In genomic region chr11:16508052-16508654, GRCm38 (mm10) we compare ENCODE assay signal across 8 mouse cellular contexts. TPM values are rescaled to one million over a fixed set of nuclear protein-coding genes. Genes with fewer than 3 reads are reported as not detected.
A peak's percentile ranks its signal among the peaks of the same experiment; 100 is the strongest.
DNase-seq lines count a peak whose midpoint lies in the region; ATAC-seq and TF ChIP-seq lines count a peak whose summit lies in the region.

Sec61g (minus strand) TSS chr11:16508484.

- peaks cover 35% of the 10 kb centered on the region for H3K36me3 ChIP-seq in E14TG2a.4 (ENCODE audit: insufficient read depth, low read length)
- peaks cover 25% of the 10 kb centered on the region for H3K36me3 ChIP-seq in forebrain, embryonic 12.5 days (replicated peaks)
- H3K36me3 ChIP-seq in heart, postnatal 0 days (replicated peaks; ENCODE audit: control insufficient read depth, insufficient read depth, low read length) = peaks cover 24% of the 10 kb centered on the region
- peaks cover 19% of the 10 kb centered on the region for H3K36me3 ChIP-seq in liver, embryonic 16.5 days (ENCODE audit: control insufficient read depth, insufficient read depth)
- H3K36me3 ChIP-seq in neural tube, embryonic 13.5 days = peaks cover 27% of the 10 kb centered on the region
- H3K36me3 ChIP-seq in testis, adult 2 months (ENCODE audit: control insufficient read depth, insufficient read depth, low read length) = no peaks in the 10 kb centered on the region

- WGBS in forebrain, embryonic 12.5 days = 1% methylated on average over 35 of the region's 35 CpGs
- WGBS in heart, postnatal 0 days = under 1% methylated on average over 35 of the region's 35 CpGs
- under 1% methylated on average over 35 of the region's 35 CpGs for WGBS in liver, embryonic 16.5 days (ENCODE audit: insufficient replicate concordance)
- under 1% methylated on average over 35 of the region's 35 CpGs for WGBS in neural tube, embryonic 13.5 days

- TF ChIP-seq EP300 in heart, postnatal 0 days (IDR thresholded peaks at IDR 0.05; ENCODE audit: low read depth) = no peak

- TF ChIP-seq CTCF in E14TG2a.4 (conservative IDR thresholded peaks at IDR 0.05; ENCODE audit: low read length) = no peak
- TF ChIP-seq CTCF in heart, postnatal 0 days (IDR thresholded peaks at IDR 0.05; ENCODE audit: low read depth) = no peak
- no peak for TF ChIP-seq CTCF in testis, adult 2 months (IDR thresholded peaks at IDR 0.05; ENCODE audit: control insufficient read depth, insufficient read depth, insufficient replicate concordance, low read depth, low read length)

- peak within 1 kb of the TSS; percentile 94 for H3K27ac ChIP-seq in forebrain, embryonic 12.5 days
- peak within 1 kb of the TSS; percentile 96 for H3K27ac ChIP-seq in heart, postnatal 0 days (ENCODE audit: low read depth)
- H3K27ac ChIP-seq in liver, embryonic 16.5 days (ENCODE audit: low read length) = peak within 1 kb of the TSS; percentile 85
- peak within 1 kb of the TSS; percentile 94 for H3K27ac ChIP-seq in neural tube, embryonic 13.5 days (replicated peaks)
- peak within 1 kb of the TSS; percentile 95 for H3K27ac ChIP-seq in testis, adult 2 months (ENCODE audit: control insufficient read depth, insufficient read depth, low read depth, low read length)

- peak; percentile 95 for TF ChIP-seq POLR2A in testis, adult 2 months (IDR thresholded peaks at IDR 0.05; ENCODE audit: control insufficient read depth, low read depth, low read length)

- H3K9me3 ChIP-seq in E14TG2a.4 (ENCODE audit: low read length) = no peaks in the 10 kb centered on the region
- no peaks in the 10 kb centered on the region for H3K9me3 ChIP-seq in forebrain, embryonic 12.5 days
- no peaks in the 10 kb centered on the region for H3K9me3 ChIP-seq in heart, postnatal 0 days (replicated peaks; ENCODE audit: control insufficient read depth, low read length)
- no peaks in the 10 kb centered on the region for H3K9me3 ChIP-seq in liver, embryonic 16.5 days (replicated peaks; ENCODE audit: control insufficient read depth, low read length)
- no peaks in the 10 kb centered on the region for H3K9me3 ChIP-seq in neural tube, embryonic 13.5 days

- peaks cover 38% of the 10 kb centered on the region for H3K4me1 ChIP-seq in E14TG2a.4 (replicated peaks; ENCODE audit: low read depth, low read length)
- peaks cover 7% of the 10 kb centered on the region for H3K4me1 ChIP-seq in forebrain, embryonic 12.5 days
- peaks cover 7% of the 10 kb centered on the region for H3K4me1 ChIP-seq in heart, postnatal 0 days (ENCODE audit: control insufficient read depth, insufficient read depth)
- peaks cover 17% of the 10 kb centered on the region for H3K4me1 ChIP-seq in liver, embryonic 16.5 days (ENCODE audit: control insufficient read depth, low read depth, low read length)
- peaks cover 22% of the 10 kb centered on the region for H3K4me1 ChIP-seq in neural tube, embryonic 13.5 days (replicated peaks)
- peaks cover 5% of the 10 kb centered on the region; the same call in 1 of the 2 replicates for H3K4me1 ChIP-seq in testis, adult 2 months (ENCODE audit: control insufficient read depth, insufficient read depth, low read length)

- H3K27me3 ChIP-seq in E14TG2a.4 (ENCODE audit: insufficient read depth, low read length) = no peaks in the 10 kb centered on the region
- H3K27me3 ChIP-seq in forebrain, embryonic 12.5 days = no peaks in the 10 kb centered on the region
- no peaks in the 10 kb centered on the region for H3K27me3 ChIP-seq in heart, postnatal 0 days (ENCODE audit: control insufficient read depth, insufficient read depth, low read length)
- no peaks in the 10 kb centered on the region for H3K27me3 ChIP-seq in liver, embryonic 16.5 days (ENCODE audit: control insufficient read depth, insufficient read depth, low read depth, low read length)
- no peaks in the 10 kb centered on the region for H3K27me3 ChIP-seq in neural tube, embryonic 13.5 days
- H3K27me3 ChIP-seq in testis, adult 2 months (ENCODE audit: control insufficient read depth, insufficient read depth, low read length) = no peaks in the 10 kb centered on the region

- peak within 1 kb of the TSS; percentile 77 for H3K4me2 ChIP-seq in forebrain, embryonic 12.5 days
- peak within 1 kb of the TSS; percentile 73 for H3K4me2 ChIP-seq in heart, postnatal 0 days (ENCODE audit: low read depth, low read length)
- H3K4me2 ChIP-seq in liver, embryonic 16.5 days (ENCODE audit: low read depth, low read length) = peak within 1 kb of the TSS; percentile 77
- H3K4me2 ChIP-seq in neural tube, embryonic 13.5 days = peak within 1 kb of the TSS; percentile 79

- H3K9ac ChIP-seq in forebrain, embryonic 12.5 days = peak within 1 kb of the TSS; percentile 93
- H3K9ac ChIP-seq in heart, postnatal 0 days (replicated peaks; ENCODE audit: low read depth, low read length) = peak within 1 kb of the TSS; percentile 97
- H3K9ac ChIP-seq in liver, embryonic 16.5 days (ENCODE audit: low read depth, low read length) = peak within 1 kb of the TSS; percentile 86
- H3K9ac ChIP-seq in neural tube, embryonic 13.5 days = peak within 1 kb of the TSS; percentile 95

- peak; percentile 100 for ATAC-seq in forebrain, embryonic 12.5 days (ENCODE audit: low FRiP score)
- ATAC-seq in heart, postnatal 0 days (ENCODE audit: insufficient read depth, low read depth) = peak; percentile 99
- ATAC-seq in liver, embryonic 16.5 days (ENCODE audit: low read depth) = peak; percentile 95
- peak; percentile 100 for ATAC-seq in neural tube, embryonic 13.5 days (ENCODE audit: low read depth)

- peak within 1 kb of the TSS; percentile 99 for H3K4me3 ChIP-seq in E14TG2a.4 (replicated peaks; ENCODE audit: low read length)
- H3K4me3 ChIP-seq in forebrain, embryonic 12.5 days (replicated peaks) = peak within 1 kb of the TSS; percentile 83
- peak within 1 kb of the TSS; percentile 96 for H3K4me3 ChIP-seq in heart, postnatal 0 days (ENCODE audit: low read depth, low read length)
- peak within 1 kb of the TSS; percentile 78 for H3K4me3 ChIP-seq in liver, embryonic 16.5 days (ENCODE audit: low read depth, low read length)
- H3K4me3 ChIP-seq in neural tube, embryonic 13.5 days = peak within 1 kb of the TSS; percentile 75
- H3K4me3 ChIP-seq in testis, adult 2 months (ENCODE audit: control insufficient read depth, low read depth, low read length) = peak within 1 kb of the TSS; percentile 99

- peak; percentile 89 for DNase-seq in c-Kit-positive CD71-positive TER-119-positive erythroid progenitor cells, embryonic 14.5 days (ENCODE audit: low spot score)
- DNase-seq in heart, postnatal 0 days (ENCODE audit: low spot score) = peak; percentile 97
- peak; percentile 93 to 95 for DNase-seq in kidney, postnatal 4 days

RNA-seq across cellular contexts. Expression of gene Sec61g, which starts in this region (rescaled TPM):
- polyA plus RNA-seq in forebrain, embryonic 12.5 days (2016; fragmentation: Nextera tagmentation; extraction: Ambion mirVana) = 38.0 and 40.2 TPM in 2 replicates
- total RNA-seq in heart, postnatal 0 days (2014; rRNA removed; ENCODE audit: low replicate concordance) = 52.6 and 53.5 TPM in 2 replicates
- 26.4 and 26.7 TPM in 2 replicates for polyA plus RNA-seq in heart, postnatal 0 days (2015; fragmentation: Nextera tagmentation; extraction: Ambion mirVana)
- 29.9 and 35.1 TPM in 2 replicates for polyA plus RNA-seq in liver, embryonic 16.5 days (2015; fragmentation: Nextera tagmentation; extraction: Ambion mirVana)
- 33.7 and 36.7 TPM in 2 replicates for polyA plus RNA-seq in neural tube, embryonic 13.5 days (2015; fragmentation: Nextera tagmentation; extraction: Ambion mirVana)
- 17.2 and 20.9 TPM in 2 replicates for polyA plus RNA-seq in testis, adult 2 months (2012; rRNA removed)

Comparison
In these comparisons a context has a peak if more than half of its experiments do, and no peak if none do; other contexts are left out.
1. Peak in every context shown above with its lines: DNase-seq, ATAC-seq, H3K4me3 ChIP-seq and H3K27ac ChIP-seq.